Mouse (Mus musculus): Measurements from ENCODE around the gene Gabarap. TPM values are rescaled to one million over a fixed set of nuclear protein-coding genes. Genes with fewer than 3 reads are reported as not detected.

Gabarap gene
- total and polyA plus RNA-seq, 3 experiments = 189 to 352 (median 213) TPM

DNA sequence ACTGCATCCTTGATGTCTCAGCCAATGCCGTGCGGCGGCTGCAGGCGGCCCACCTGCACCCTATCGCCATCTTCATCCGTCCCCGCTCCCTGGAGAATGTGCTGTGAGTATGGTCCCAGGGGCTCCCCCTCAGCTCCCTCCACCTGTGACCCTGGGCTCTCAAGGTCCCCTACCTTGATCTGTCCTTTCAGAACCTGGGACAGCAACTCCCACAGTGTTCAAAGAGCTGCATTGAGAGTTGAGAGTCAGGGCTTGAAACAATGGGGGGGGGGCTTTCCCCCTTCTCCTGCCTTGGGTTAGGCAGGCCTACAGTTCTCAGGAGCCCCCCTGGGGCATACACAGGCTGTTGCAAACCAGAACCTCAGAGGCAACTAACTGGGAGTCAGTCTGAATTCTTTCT lies 52.7 kb downstream of the Gabarap start:
- no peaks in the 10 kb centered on the region for H3K9me3 ChIP-seq (replicated peaks; ENCODE audit: low read length)
- H3K27ac ChIP-seq (ENCODE audit: insufficient read depth, low read depth) = no peak overlapping the region
- H3K4me1 ChIP-seq (ENCODE audit: control insufficient read depth in 1 of 2, insufficient read depth in 2 of 2) = 0 out of 4 replicates have a peak, but pooled peaks cover 0 to under 1% of the 10 kb centered on the region in 2 experiments
- H3K27me3 ChIP-seq (replicated peaks) = no peaks in the 10 kb centered on the region
- no peak overlapping the region for H3K4me3 ChIP-seq (replicated peaks in 1 of 3; ENCODE audit: low read depth in 2 of 3, low read length in 2 of 3, poor library complexity in 1 of 3)
- H3K4me2 ChIP-seq (ENCODE audit: insufficient read depth, low read depth, poor library complexity, severe bottlenecking) = no peak overlapping the region
- no peak overlapping the region for H3K9ac ChIP-seq (ENCODE audit: insufficient read depth, low read depth)
- in situ Hi-C loops (cut with MboI; ENCODE audit: low pct_ligation_motif_present, low pct_unique_long_range_greater_than_20kb, low sequenced_read_pairs) (no loop called here), dilution Hi-C loops (cut with MboI; ENCODE audit: extremely low pct_ligation_motif_present, extremely low pct_unique_long_range_greater_than_20kb, low sequenced_read_pairs) (no loop called here)
- peaks cover 0 to 52% of the 10 kb centered on the region in 2 experiments for H3K36me3 ChIP-seq (replicated peaks in 1 of 2; ENCODE audit: control insufficient read depth in 1 of 2, insufficient read depth in 1 of 2, low read length in 1 of 2)
- no peak for DNase-seq (ENCODE audit: extremely low read depth)
- no peak for TF ChIP-seq KAT2A (IDR thresholded peaks at IDR 0.05; ENCODE audit: insufficient replicate concordance, low read length)
- H3K79me2 ChIP-seq (replicated peaks; ENCODE audit: control insufficient read depth, extremely low read depth, insufficient read depth, poor library complexity, severe bottlenecking) = no peaks in the 10 kb centered on the region

Other genes starting within 250 kb of the Gabarap start
Only the 20 nearest of the 39 such genes appear.
- gene Tnk1, start 132.4 kb upstream of the Gabarap start, total RNA-seq (2012; rRNA removed) = 0.13 TPM in 1 of 2 replicates, not detected in the other
- gene Tnk1, start 132.4 kb upstream of the Gabarap start, total RNA-seq (2014; rRNA removed) = not detected in 2 replicates
- 0.22 and 0.30 TPM in 2 replicates for gene Tnk1, start 132.4 kb upstream of the Gabarap start, polyA plus RNA-seq (2012; ENCODE audit: insufficient read length, low read depth)
- gene Tmem95, start 113.1 kb upstream of the Gabarap start, total RNA-seq (2012; rRNA removed) = not detected in 2 replicates
- not detected in 2 replicates for gene Tmem95, start 113.1 kb upstream of the Gabarap start, total RNA-seq (2014; rRNA removed)
- gene Tmem95, start 113.1 kb upstream of the Gabarap start, polyA plus RNA-seq (2012; ENCODE audit: insufficient read length, low read depth) = not detected in 2 replicates
- gene Kctd11, start 109.7 kb upstream of the Gabarap start, total RNA-seq (2012; rRNA removed) = 3.3 and 3.9 TPM in 2 replicates
- 1.3 and 1.8 TPM in 2 replicates for gene Kctd11, start 109.7 kb upstream of the Gabarap start, total RNA-seq (2014; rRNA removed)
- 1.5 and 2.1 TPM in 2 replicates for gene Kctd11, start 109.7 kb upstream of the Gabarap start, polyA plus RNA-seq (2012; ENCODE audit: insufficient read length, low read depth)
- 38.9 and 39.6 TPM in 2 replicates for gene Acap1, start 95.6 kb upstream of the Gabarap start, total RNA-seq (2012; rRNA removed)
- gene Acap1, start 95.6 kb upstream of the Gabarap start, total RNA-seq (2014; rRNA removed) = 58.2 and 66.2 TPM in 2 replicates
- gene Acap1, start 95.6 kb upstream of the Gabarap start, polyA plus RNA-seq (2012; ENCODE audit: insufficient read length, low read depth) = 66.7 and 70.9 TPM in 2 replicates
- 0.34 and 0.59 TPM in 2 replicates for gene 2810408A11Rik, start 90.2 kb upstream of the Gabarap start, total RNA-seq (2012; rRNA removed)
- 0.35 and 0.86 TPM in 2 replicates for gene 2810408A11Rik, start 90.2 kb upstream of the Gabarap start, total RNA-seq (2014; rRNA removed)
- gene 2810408A11Rik, start 90.2 kb upstream of the Gabarap start, polyA plus RNA-seq (2012; ENCODE audit: insufficient read length, low read depth) = 0.33 and 0.41 TPM in 2 replicates
- gene Neurl4, start 90.1 kb upstream of the Gabarap start, total RNA-seq (2012; rRNA removed) = 51.0 and 56.1 TPM in 2 replicates
- gene Neurl4, start 90.1 kb upstream of the Gabarap start, total RNA-seq (2014; rRNA removed) = 21.4 and 22.9 TPM in 2 replicates
- 40.1 and 46.2 TPM in 2 replicates for gene Neurl4, start 90.1 kb upstream of the Gabarap start, polyA plus RNA-seq (2012; ENCODE audit: insufficient read length, low read depth)
- gene Gps2, start 77.3 kb upstream of the Gabarap start, total RNA-seq (2012; rRNA removed) = 29.4 and 35.9 TPM in 2 replicates
- 25.0 and 27.4 TPM in 2 replicates for gene Gps2, start 77.3 kb upstream of the Gabarap start, total RNA-seq (2014; rRNA removed)
- gene Gps2, start 77.3 kb upstream of the Gabarap start, polyA plus RNA-seq (2012; ENCODE audit: insufficient read length, low read depth) = 69.2 and 73.6 TPM in 2 replicates
- 1,419 and 1,651 TPM in 2 replicates for gene Eif5a, start 69.2 kb upstream of the Gabarap start, total RNA-seq (2012; rRNA removed)
- 2,535 and 2,729 TPM in 2 replicates for gene Eif5a, start 69.2 kb upstream of the Gabarap start, total RNA-seq (2014; rRNA removed)
- gene Eif5a, start 69.2 kb upstream of the Gabarap start, polyA plus RNA-seq (2012; ENCODE audit: insufficient read length, low read depth) = 3,314 and 3,421 TPM in 2 replicates
- gene Ybx2, start 55.3 kb upstream of the Gabarap start, total RNA-seq (2012; rRNA removed) = 0.25 TPM in 1 of 2 replicates, not detected in the other
- not detected in 2 replicates for gene Ybx2, start 55.3 kb upstream of the Gabarap start, total RNA-seq (2014; rRNA removed)
- gene Ybx2, start 55.3 kb upstream of the Gabarap start, polyA plus RNA-seq (2012; ENCODE audit: insufficient read length, low read depth) = 0.39 TPM in 1 of 2 replicates, not detected in the other
- gene Slc2a4, start 43.0 kb upstream of the Gabarap start, total RNA-seq (2012; rRNA removed) = 2.2 and 2.6 TPM in 2 replicates
- 3.1 and 3.8 TPM in 2 replicates for gene Slc2a4, start 43.0 kb upstream of the Gabarap start, total RNA-seq (2014; rRNA removed)
- 2.3 and 2.4 TPM in 2 replicates for gene Slc2a4, start 43.0 kb upstream of the Gabarap start, polyA plus RNA-seq (2012; ENCODE audit: insufficient read length, low read depth)
- not detected in 2 replicates for gene Cldn7, start 26.4 kb upstream of the Gabarap start, total RNA-seq (2012; rRNA removed)
- not detected in 2 replicates for gene Cldn7, start 26.4 kb upstream of the Gabarap start, total RNA-seq (2014; rRNA removed)
- not detected in 2 replicates for gene Cldn7, start 26.4 kb upstream of the Gabarap start, polyA plus RNA-seq (2012; ENCODE audit: insufficient read length, low read depth)
- 61.8 and 66.7 TPM in 2 replicates for gene Ctdnep1, start 10.0 kb upstream of the Gabarap start, total RNA-seq (2012; rRNA removed)
- gene Ctdnep1, start 10.0 kb upstream of the Gabarap start, total RNA-seq (2014; rRNA removed) = 37.7 and 42.9 TPM in 2 replicates
- 143 and 171 TPM in 2 replicates for gene Ctdnep1, start 10.0 kb upstream of the Gabarap start, polyA plus RNA-seq (2012; ENCODE audit: insufficient read length, low read depth)
- gene Elp5, start 8.6 kb upstream of the Gabarap start, total RNA-seq (2012; rRNA removed) = 95.9 and 115 TPM in 2 replicates
- 111 and 119 TPM in 2 replicates for gene Elp5, start 8.6 kb upstream of the Gabarap start, total RNA-seq (2014; rRNA removed)
- 177 and 182 TPM in 2 replicates for gene Elp5, start 8.6 kb upstream of the Gabarap start, polyA plus RNA-seq (2012; ENCODE audit: insufficient read length, low read depth)
- 67.2 and 81.8 TPM in 2 replicates for gene Phf23, start 4.6 kb downstream of the Gabarap start, total RNA-seq (2012; rRNA removed)
- gene Phf23, start 4.6 kb downstream of the Gabarap start, total RNA-seq (2014; rRNA removed) = 65.2 and 69.0 TPM in 2 replicates
- gene Phf23, start 4.6 kb downstream of the Gabarap start, polyA plus RNA-seq (2012; ENCODE audit: insufficient read length, low read depth) = 93.2 and 99.8 TPM in 2 replicates
- 27.3 and 30.6 TPM in 2 replicates for gene Dvl2, start 9.5 kb downstream of the Gabarap start, total RNA-seq (2012; rRNA removed)
- gene Dvl2, start 9.5 kb downstream of the Gabarap start, total RNA-seq (2014; rRNA removed) = 15.1 and 15.7 TPM in 2 replicates
- 25.3 and 27.1 TPM in 2 replicates for gene Dvl2, start 9.5 kb downstream of the Gabarap start, polyA plus RNA-seq (2012; ENCODE audit: insufficient read length, low read depth)
- 137 and 148 TPM in 2 replicates for gene Acadvl, start 24.3 kb downstream of the Gabarap start, total RNA-seq (2012; rRNA removed)
- 81.8 and 86.6 TPM in 2 replicates for gene Acadvl, start 24.3 kb downstream of the Gabarap start, total RNA-seq (2014; rRNA removed)
- 76.9 and 86.4 TPM in 2 replicates for gene Acadvl, start 24.3 kb downstream of the Gabarap start, polyA plus RNA-seq (2012; ENCODE audit: insufficient read length, low read depth)
- gene Dlg4, start 25.8 kb downstream of the Gabarap start, total RNA-seq (2012; rRNA removed) = 9.8 and 15.3 TPM in 2 replicates
- 6.1 and 7.3 TPM in 2 replicates for gene Dlg4, start 25.8 kb downstream of the Gabarap start, total RNA-seq (2014; rRNA removed)
- 6.8 and 9.3 TPM in 2 replicates for gene Dlg4, start 25.8 kb downstream of the Gabarap start, polyA plus RNA-seq (2012; ENCODE audit: insufficient read length, low read depth)
- gene Asgr1, start 62.9 kb downstream of the Gabarap start, total RNA-seq (2012; rRNA removed) = not detected in 2 replicates
- gene Asgr1, start 62.9 kb downstream of the Gabarap start, total RNA-seq (2014; rRNA removed) = not detected in 2 replicates
- gene Asgr1, start 62.9 kb downstream of the Gabarap start, polyA plus RNA-seq (2012; ENCODE audit: insufficient read length, low read depth) = not detected in 2 replicates
- gene Asgr2, start 101.5 kb downstream of the Gabarap start, total RNA-seq (2012; rRNA removed) = 0.17 TPM in 1 of 2 replicates, not detected in the other
- gene Asgr2, start 101.5 kb downstream of the Gabarap start, total RNA-seq (2014; rRNA removed) = not detected in 2 replicates
- 0.19 and 0.39 TPM in 2 replicates for gene Asgr2, start 101.5 kb downstream of the Gabarap start, polyA plus RNA-seq (2012; ENCODE audit: insufficient read length, low read depth)
- gene Mgl2, start 139.2 kb downstream of the Gabarap start, total RNA-seq (2012; rRNA removed) = 0.08 TPM in 1 of 2 replicates, not detected in the other
- gene Mgl2, start 139.2 kb downstream of the Gabarap start, total RNA-seq (2014; rRNA removed) = not detected in 2 replicates
- not detected in 2 replicates for gene Mgl2, start 139.2 kb downstream of the Gabarap start, polyA plus RNA-seq (2012; ENCODE audit: insufficient read length, low read depth)